Mouse (Mus musculus) bone marrow macrophage, adult 2 months (primary cell): ENCODE data around the gene Nkd1.

Experiments
- CTCF ChIP-seq: IDR thresholded peaks from 2 replicates; pipeline ENCODE4 v1.5.1; 2012; ENCODE audit warnings: low read depth, mild to moderate bottlenecking, low read length, moderate library complexity
- POLR2A ChIP-seq: IDR thresholded peaks from 2 replicates; pipeline ENCODE4 v1.6.1; 2012; ENCODE audit warnings: mild to moderate bottlenecking, low read depth, low read length, borderline replicate concordance

DNA sequence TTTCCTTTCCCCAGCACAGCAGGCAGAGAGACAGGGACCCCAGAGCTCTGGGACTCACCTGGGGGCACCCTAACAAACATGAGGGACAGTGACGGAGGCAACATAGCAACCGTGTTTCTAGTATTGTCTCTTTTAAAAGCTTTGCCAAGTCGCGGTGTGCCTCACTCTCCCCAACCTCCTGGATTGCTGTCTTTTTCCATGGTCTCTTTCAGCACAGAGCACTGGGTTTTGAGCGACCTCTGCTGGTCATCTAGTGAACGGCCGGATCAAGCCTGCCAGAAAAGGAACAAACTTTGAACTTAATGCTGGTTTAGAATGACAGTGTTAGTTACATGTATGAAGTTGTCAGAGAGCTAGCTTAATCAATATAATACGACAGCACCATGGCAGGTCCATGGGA, 100.3 kb downstream of the Nkd1 start:
- TF ChIP-seq POLR2A (no peak), CTCF (peak; percentile 97)
